Mouse (Mus musculus) heart, postnatal 4 days (tissue): ENCODE measurements around the gene Ppl. TPM values are rescaled to one million over a fixed set of nuclear protein-coding genes. Genes with fewer than 3 reads are reported as not detected.

Experiments
- DNase-seq: peaks from one replicate; pipeline ENCODE4 v3.0.0; 2021
- total RNA-seq, 2 experiments: library from RNA; stranded (reverse); gene quantifications; 2 replicates each; pipeline ENCODE4 v1.2.3; 2021

Ppl gene
- 1 to 10 TPM; 2.4 to 2.5 TPM for total RNA-seq

- peak; percentile 53 for DNase-seq
Measured at GRCm38 (mm10) chr16:5132401-5132801, at the start of gene Ppl. Gene Ppl (minus strand): TSS chr16:5132421.

- DNase-seq, result no peak
Measured at GRCm38 (mm10) chr16:5172636-5173035, 40.4 kb upstream of the Ppl start.

GRCm38 (mm10) chr16:5168829-5169228 lies 36.6 kb upstream of the Ppl start:
- DNase-seq, result peak; percentile 68

GRCm38 (mm10) chr16:5168038-5168437 lies 35.8 kb upstream of the Ppl start:
- DNase-seq, result no peak

GRCm38 (mm10) chr16:5164327-5164726 lies 32.1 kb upstream of the Ppl start:
- DNase-seq, result no peak

- no peak for DNase-seq
Measured at GRCm38 (mm10) chr16:5159248-5159647, 27.0 kb upstream of the Ppl start.

- no peak for DNase-seq
Measured at GRCm38 (mm10) chr16:5157113-5157512, 24.9 kb upstream of the Ppl start.

- DNase-seq, result no peak
Measured at GRCm38 (mm10) chr16:5156495-5156894, 24.3 kb upstream of the Ppl start.

GRCm38 (mm10) chr16:5155014-5155413 lies 22.8 kb upstream of the Ppl start:
- DNase-seq, result no peak

- DNase-seq, result no peak
Measured at GRCm38 (mm10) chr16:5153299-5154026, 21.2 kb upstream of the Ppl start.

- no peak for DNase-seq
Measured at GRCm38 (mm10) chr16:5150544-5150943, 18.3 kb upstream of the Ppl start.

GRCm38 (mm10) chr16:5147037-5147385 lies 14.8 kb upstream of the Ppl start, which contains the start of gene Sec14l5:
Gene Sec14l5 (plus strand): TSS chr16:5147109.
- no peak for DNase-seq

GRCm38 (mm10) chr16:5146367-5147036 lies 14.3 kb upstream of the Ppl start:
- DNase-seq, result peak; percentile 75

GRCm38 (mm10) chr16:5145570-5145969 lies 13.3 kb upstream of the Ppl start:
- DNase-seq, result peak; percentile 80

GRCm38 (mm10) chr16:5139741-5140140 lies 7.5 kb upstream of the Ppl start:
- DNase-seq, result peak; percentile 72

- DNase-seq, result no peak
Measured at GRCm38 (mm10) chr16:5137006-5137540, 4.9 kb upstream of the Ppl start.

- DNase-seq, result peak; percentile 57
Measured at GRCm38 (mm10) chr16:5136505-5136904, 4.3 kb upstream of the Ppl start.

- no peak for DNase-seq
Measured at GRCm38 (mm10) chr16:5135551-5136261, 3.5 kb upstream of the Ppl start.

GRCm38 (mm10) chr16:5134623-5135330 lies 2.6 kb upstream of the Ppl start:
- DNase-seq, result peak; percentile 86

- DNase-seq, result no peak
Measured at GRCm38 (mm10) chr16:5131251-5131922, 834 bp downstream of the Ppl start.

GRCm38 (mm10) chr16:5130766-5131165 lies 1.5 kb downstream of the Ppl start:
- peak; percentile 70 for DNase-seq

GRCm38 (mm10) chr16:5130196-5130595 lies 2.0 kb downstream of the Ppl start:
- no peak for DNase-seq
